Mouse (Mus musculus): ENCODE measurements around the gene Insl3. TPM values are rescaled to one million over a fixed set of nuclear protein-coding genes. Genes with fewer than 3 reads are reported as not detected.
"Not testable (repeated sequence)": the region's sequence is repeated elsewhere in the genome, so short reads cannot be mapped to it uniquely, and the experiment has no call there.

Gene Insl3
- polyA plus RNA-seq, 1 experiment from 2014 or later: not detected

DNA sequence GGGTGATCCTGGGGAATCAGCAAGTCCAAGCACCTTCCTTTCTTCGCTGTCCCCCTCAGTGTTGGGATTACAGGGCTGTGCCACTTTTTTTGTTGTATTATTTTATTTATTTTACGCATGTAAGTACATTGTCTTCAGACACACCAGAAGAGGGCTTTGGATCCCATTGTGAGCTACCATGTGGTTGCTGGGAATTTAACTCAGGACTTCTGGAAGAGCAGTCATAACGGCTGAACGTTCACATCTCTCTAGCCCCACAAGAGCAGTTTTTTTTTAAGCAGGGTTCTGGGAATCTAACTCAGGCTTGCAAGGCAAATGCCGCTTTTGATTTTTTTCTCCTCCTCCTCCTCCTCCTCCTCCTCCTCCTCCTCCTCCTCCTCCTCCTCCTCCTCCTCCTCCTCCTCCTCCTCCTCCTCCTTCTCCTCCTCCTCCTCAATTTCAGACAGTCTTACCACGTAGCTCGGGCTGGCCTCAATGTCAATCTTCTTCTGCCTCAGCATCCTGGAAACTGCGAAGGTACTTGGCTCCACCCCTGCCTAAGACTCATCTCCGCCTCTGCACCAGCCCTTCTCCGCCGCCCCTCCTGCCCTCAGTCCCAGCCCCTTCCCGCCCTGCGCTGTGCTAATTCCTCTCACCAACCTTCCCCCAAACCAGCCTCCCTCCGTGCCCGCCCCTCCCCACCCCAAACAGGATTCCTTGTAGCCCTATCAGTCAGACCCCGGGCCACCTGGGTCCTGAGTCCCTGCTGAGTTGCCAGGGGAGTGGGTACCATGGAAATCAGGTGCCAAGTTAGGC, 40.0 kb downstream of the Insl3 start:
- peak overlapping the region; percentile 55 for H3K4me2 ChIP-seq (ENCODE audit: low read depth, low read length)
- no peak overlapping the region for H3K9ac ChIP-seq (replicated peaks; ENCODE audit: low read length)
- 5% methylated on average over 14 of the region's 16 CpGs for WGBS
- H3K27ac ChIP-seq (replicated peaks; ENCODE audit: low read depth, low read length): no peak overlapping the region
- H3K4me3 ChIP-seq (ENCODE audit: low read depth, low read length): no peak overlapping the region
- H3K9me3 ChIP-seq (replicated peaks; ENCODE audit: control insufficient read depth, low read length): no peaks in the 10 kb centered on the region
- peaks cover 3% of the 10 kb centered on the region; the same call in 1 of the 2 replicates for H3K27me3 ChIP-seq (ENCODE audit: control insufficient read depth, insufficient read depth, low read length)
- H3K4me1 ChIP-seq (ENCODE audit: control insufficient read depth, insufficient read depth, low read length): peaks cover 4% of the 10 kb centered on the region; the same call in 1 of the 2 replicates
- peak; percentile 40 for DNase-seq (ENCODE audit: low spot score)
- ATAC-seq (replicated peaks; ENCODE audit: insufficient number of reproducible peaks, low FRiP score, low TSS enrichment, low read depth): no peak
- H3K36me3 ChIP-seq (replicated peaks; ENCODE audit: control insufficient read depth, insufficient read depth, low read depth, low read length): no peaks in the 10 kb centered on the region

DNA sequence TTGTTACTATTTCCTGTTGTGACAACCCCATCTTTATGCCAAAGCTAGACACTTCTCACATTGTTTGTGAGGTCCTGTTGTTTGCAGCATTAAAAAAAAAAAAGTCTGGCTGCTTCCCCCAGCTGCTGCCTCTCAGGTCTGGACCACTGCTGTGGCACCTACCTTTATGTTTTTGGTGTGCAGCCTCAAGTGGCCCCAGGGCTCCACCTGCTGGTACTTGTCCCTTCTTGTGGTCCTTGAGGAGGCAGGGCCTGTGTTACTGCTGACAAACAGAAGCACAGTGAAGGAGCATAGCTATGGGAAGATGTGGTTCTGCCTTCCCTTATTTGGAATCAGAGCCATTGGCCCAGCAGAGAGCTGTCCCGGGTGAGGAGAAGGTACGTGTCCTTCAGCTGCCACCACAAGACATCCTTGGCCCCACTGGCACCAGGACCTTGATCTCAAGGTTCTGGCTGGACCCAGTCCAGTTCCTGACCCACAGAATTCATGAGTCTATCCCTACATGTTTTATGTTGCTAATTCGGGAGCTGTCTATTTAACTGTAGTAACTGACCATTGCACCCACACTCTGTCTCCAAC, 42.7 kb downstream of the Insl3 start:
- DNase-seq (ENCODE audit: low spot score) (peak; percentile 54), ATAC-seq (replicated peaks; ENCODE audit: insufficient number of reproducible peaks, low FRiP score, low TSS enrichment, low read depth) (no peak)
- H3K27me3 ChIP-seq (ENCODE audit: control insufficient read depth, insufficient read depth, low read length): no peaks in the 10 kb centered on the region; the same call in 1 of the 2 replicates
- no peak overlapping the region for H3K27ac ChIP-seq (replicated peaks; ENCODE audit: low read depth, low read length)
- WGBS: 55% methylated on average over 3 of the region's 3 CpGs
- H3K36me3 ChIP-seq (replicated peaks; ENCODE audit: control insufficient read depth, insufficient read depth, low read depth, low read length): no peaks in the 10 kb centered on the region
- no peaks in the 10 kb centered on the region for H3K9me3 ChIP-seq (replicated peaks; ENCODE audit: control insufficient read depth, low read length)
- H3K9ac ChIP-seq (replicated peaks; ENCODE audit: low read length): no peak overlapping the region
- no peak overlapping the region for H3K4me2 ChIP-seq (ENCODE audit: low read depth, low read length)
- no peak overlapping the region for H3K4me3 ChIP-seq (ENCODE audit: low read depth, low read length)
- no peaks in the 10 kb centered on the region for H3K4me1 ChIP-seq (ENCODE audit: control insufficient read depth, insufficient read depth, low read length)

DNA sequence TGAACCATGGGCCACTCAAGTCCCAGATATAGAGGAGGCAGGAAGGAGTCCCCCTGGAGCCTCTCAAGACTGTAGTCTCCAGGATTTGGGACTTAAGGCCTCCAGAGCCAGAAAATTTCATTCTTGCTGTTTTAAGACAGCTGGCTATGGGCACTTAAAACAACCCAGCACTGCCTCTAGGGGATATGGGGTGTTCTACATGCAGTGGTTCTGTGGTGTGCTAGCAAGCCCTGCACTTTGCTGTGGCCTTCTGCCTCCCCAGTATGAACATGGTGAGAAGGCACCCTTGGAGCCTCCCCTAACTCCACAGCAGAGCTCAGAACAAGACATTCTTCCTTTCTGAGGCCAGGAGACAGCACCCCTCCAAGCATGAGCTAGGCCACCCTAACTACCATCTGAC, 49.3 kb downstream of the Insl3 start:
- not testable (repeated sequence) for H3K9me3 ChIP-seq (replicated peaks; ENCODE audit: control insufficient read depth, low read length); H3K36me3 ChIP-seq (replicated peaks; ENCODE audit: control insufficient read depth, insufficient read depth, low read depth, low read length); H3K27ac ChIP-seq (replicated peaks; ENCODE audit: low read depth, low read length); DNase-seq (ENCODE audit: low spot score); ATAC-seq (replicated peaks; ENCODE audit: insufficient number of reproducible peaks, low FRiP score, low TSS enrichment, low read depth); H3K27me3 ChIP-seq (ENCODE audit: control insufficient read depth, insufficient read depth, low read length); H3K4me2 ChIP-seq (ENCODE audit: low read depth, low read length); H3K4me3 ChIP-seq (ENCODE audit: low read depth, low read length); H3K4me1 ChIP-seq (ENCODE audit: control insufficient read depth, insufficient read depth, low read length); H3K9ac ChIP-seq (replicated peaks; ENCODE audit: low read length)

Other genes starting within 250 kb of the Insl3 start
- 30.1 and 37.4 TPM in 2 replicates for gene Abhd8, start 225.6 kb upstream of the Insl3 start, polyA plus RNA-seq (2014; fragmentation: Nextera tagmentation; extraction: Ambion mirVana)
- gene Mrpl34, start 224.3 kb upstream of the Insl3 start, polyA plus RNA-seq (2014; fragmentation: Nextera tagmentation; extraction: Ambion mirVana): 180 and 185 TPM in 2 replicates
- gene Dda1, start 220.0 kb upstream of the Insl3 start, polyA plus RNA-seq (2014; fragmentation: Nextera tagmentation; extraction: Ambion mirVana): 105 and 115 TPM in 2 replicates
- 3.1 and 3.2 TPM in 2 replicates for gene Ano8, start 203.3 kb upstream of the Insl3 start, polyA plus RNA-seq (2014; fragmentation: Nextera tagmentation; extraction: Ambion mirVana)
- gene Gtpbp3, start 201.1 kb upstream of the Insl3 start, polyA plus RNA-seq (2014; fragmentation: Nextera tagmentation; extraction: Ambion mirVana): 4.8 and 5.4 TPM in 2 replicates
- gene Plvap, start 177.5 kb upstream of the Insl3 start, polyA plus RNA-seq (2014; fragmentation: Nextera tagmentation; extraction: Ambion mirVana): 48.8 and 50.3 TPM in 2 replicates
- 0.15 and 0.31 TPM in 2 replicates for gene Ccdc194, start 163.5 kb upstream of the Insl3 start, polyA plus RNA-seq (2014; fragmentation: Nextera tagmentation; extraction: Ambion mirVana)
- gene Bst2, start 151.8 kb upstream of the Insl3 start, polyA plus RNA-seq (2014; fragmentation: Nextera tagmentation; extraction: Ambion mirVana): 3.5 and 4.3 TPM in 2 replicates
- gene Mvb12a, start 146.3 kb upstream of the Insl3 start, polyA plus RNA-seq (2014; fragmentation: Nextera tagmentation; extraction: Ambion mirVana): 53.4 and 62.2 TPM in 2 replicates
- gene Tmem221, start 130.3 kb upstream of the Insl3 start, polyA plus RNA-seq (2014; fragmentation: Nextera tagmentation; extraction: Ambion mirVana): 0.13 and 0.31 TPM in 2 replicates
- gene Nxnl1, start 122.6 kb upstream of the Insl3 start, polyA plus RNA-seq (2014; fragmentation: Nextera tagmentation; extraction: Ambion mirVana): 0.17 TPM in 1 of 2 replicates, not detected in the other
- 11.2 and 14.4 TPM in 2 replicates for gene Slc27a1, start 120.3 kb upstream of the Insl3 start, polyA plus RNA-seq (2014; fragmentation: Nextera tagmentation; extraction: Ambion mirVana)
- 231 and 237 TPM in 2 replicates for gene Pgls, start 97.0 kb upstream of the Insl3 start, polyA plus RNA-seq (2014; fragmentation: Nextera tagmentation; extraction: Ambion mirVana)
- 2.6 and 2.7 TPM in 2 replicates for gene Fam129c, start 91.6 kb upstream of the Insl3 start, polyA plus RNA-seq (2014; fragmentation: Nextera tagmentation; extraction: Ambion mirVana)
- 45.2 and 48.2 TPM in 2 replicates for gene Colgalt1, start 78.2 kb upstream of the Insl3 start, polyA plus RNA-seq (2014; fragmentation: Nextera tagmentation; extraction: Ambion mirVana)
- 1.2 and 1.7 TPM in 2 replicates for gene Unc13a, start 17.5 kb upstream of the Insl3 start, polyA plus RNA-seq (2014; fragmentation: Nextera tagmentation; extraction: Ambion mirVana)
- 1.2 and 1.9 TPM in 2 replicates for gene Jak3, start 12.9 kb upstream of the Insl3 start, polyA plus RNA-seq (2014; fragmentation: Nextera tagmentation; extraction: Ambion mirVana)
- gene B3gnt3, start 12.6 kb downstream of the Insl3 start, polyA plus RNA-seq (2014; fragmentation: Nextera tagmentation; extraction: Ambion mirVana): 0.47 and 0.58 TPM in 2 replicates
- gene Fcho1, start 36.5 kb downstream of the Insl3 start, polyA plus RNA-seq (2014; fragmentation: Nextera tagmentation; extraction: Ambion mirVana): 3.8 and 5.0 TPM in 2 replicates
- 8.1 and 8.9 TPM in 2 replicates for gene Zfp709, start 192.8 kb downstream of the Insl3 start, polyA plus RNA-seq (2014; fragmentation: Nextera tagmentation; extraction: Ambion mirVana)
- gene Zfp882, start 219.4 kb downstream of the Insl3 start, polyA plus RNA-seq (2014; fragmentation: Nextera tagmentation; extraction: Ambion mirVana): 6.5 and 7.2 TPM in 2 replicates
- 33.1 and 34.5 TPM in 2 replicates for gene Zfp617, start 219.4 kb downstream of the Insl3 start, polyA plus RNA-seq (2014; fragmentation: Nextera tagmentation; extraction: Ambion mirVana)